Mouse (Mus musculus): ENCODE results near the gene Hcn4.

The Hcn4 gene

DNA sequence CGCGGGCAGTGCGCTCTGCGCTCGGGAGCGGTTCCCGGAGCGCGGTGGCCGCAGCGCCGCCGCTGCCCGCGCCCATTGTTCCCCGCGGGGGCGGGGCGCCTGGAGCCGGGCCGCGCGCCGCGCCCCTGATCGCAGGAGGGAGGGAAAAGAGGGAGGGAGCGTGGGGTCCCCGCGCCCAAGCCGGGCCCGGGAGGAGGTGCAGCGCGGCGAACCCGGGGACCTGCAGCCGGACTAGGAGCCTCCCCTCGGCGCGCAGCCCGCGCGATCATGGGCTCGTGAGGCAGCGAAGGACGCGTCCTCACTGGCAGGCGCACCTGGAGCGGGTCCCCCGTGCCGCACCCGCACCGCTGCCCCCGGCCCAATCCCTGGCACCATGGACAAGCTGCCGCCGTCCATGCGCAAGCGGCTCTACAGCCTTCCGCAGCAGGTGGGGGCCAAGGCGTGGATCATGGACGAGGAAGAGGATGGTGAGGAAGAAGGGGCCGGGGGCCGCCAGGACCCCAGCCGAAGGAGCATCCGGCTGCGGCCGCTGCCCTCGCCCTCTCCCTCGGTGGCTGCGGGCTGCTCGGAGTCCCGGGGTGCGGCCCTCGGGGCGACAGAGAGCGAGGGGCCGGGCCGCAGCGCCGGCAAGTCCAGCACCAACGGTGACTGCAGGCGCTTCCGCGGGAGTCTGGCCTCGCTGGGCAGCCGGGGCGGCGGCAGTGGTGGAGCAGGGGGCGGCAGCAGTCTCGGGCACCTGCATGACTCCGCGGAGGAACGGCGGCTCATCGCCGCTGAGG is at the start of gene Hcn4:
Gene Hcn4 (plus strand): TSS at position 274 of the 779 bp plus-strand sequence.
- DNase-seq: peak in 1 of 2 experiments; percentile 12

DNA sequence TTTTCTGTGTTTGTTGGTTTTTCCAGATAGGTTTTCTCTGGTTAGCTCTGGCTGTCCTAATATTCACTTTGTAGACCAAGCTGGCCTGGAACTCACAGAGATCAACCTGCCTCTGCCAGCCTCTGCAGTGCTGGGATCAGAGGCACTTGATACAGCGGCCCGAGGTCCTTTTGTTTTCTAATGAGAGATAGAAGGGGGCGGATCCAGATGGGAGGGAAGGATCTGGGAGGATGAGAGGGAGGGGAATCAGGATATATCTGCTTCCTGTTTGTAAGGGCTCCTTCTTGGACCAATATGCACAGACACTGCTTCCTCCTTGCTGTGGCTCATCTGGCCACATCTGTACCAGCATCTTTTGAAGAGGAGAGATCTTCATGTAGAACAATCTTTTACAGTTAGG is 48.5 kb upstream of the Hcn4 start:
- no peak for DNase-seq

DNA sequence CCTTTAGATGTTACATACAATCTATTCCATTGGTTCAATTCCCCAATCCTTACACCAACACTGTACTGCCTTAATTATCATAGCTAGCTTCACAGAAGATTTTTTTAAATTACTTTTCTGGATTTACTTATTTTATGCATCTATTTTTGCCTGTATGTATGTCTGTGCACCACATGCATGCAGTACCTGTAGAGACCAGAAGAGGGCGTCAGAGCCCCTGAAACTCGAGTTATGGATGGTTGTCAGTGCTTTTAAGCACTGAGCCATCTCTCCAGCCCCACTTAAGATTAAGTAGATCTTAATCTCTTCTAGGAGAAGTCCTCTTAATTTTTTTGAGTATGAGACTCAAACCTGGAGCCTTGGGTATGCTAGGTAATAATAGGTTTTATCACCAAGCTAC is 47.8 kb upstream of the Hcn4 start:
- peak in 1 of 2 experiments; percentile 16 for DNase-seq

DNA sequence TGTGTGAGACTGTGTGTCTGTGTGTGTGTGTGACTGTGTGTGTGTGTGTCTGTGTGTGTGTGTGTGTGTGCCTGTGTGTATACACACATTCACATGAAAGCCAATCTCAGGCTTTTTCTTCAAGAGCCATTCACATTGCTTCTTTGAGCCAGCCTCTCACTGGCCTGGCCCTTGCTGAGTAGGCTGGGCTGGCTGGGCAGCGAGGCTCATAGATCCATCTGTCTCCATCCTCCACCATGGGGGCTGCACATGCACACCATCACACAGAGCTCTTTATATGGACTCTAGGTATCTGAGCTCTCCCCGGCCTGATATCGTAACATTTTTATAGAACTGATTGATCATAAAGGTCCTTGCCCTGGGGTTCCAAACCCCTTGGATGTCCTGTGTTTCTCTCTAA is 33.7 kb upstream of the Hcn4 start:
- no peak for DNase-seq

DNA sequence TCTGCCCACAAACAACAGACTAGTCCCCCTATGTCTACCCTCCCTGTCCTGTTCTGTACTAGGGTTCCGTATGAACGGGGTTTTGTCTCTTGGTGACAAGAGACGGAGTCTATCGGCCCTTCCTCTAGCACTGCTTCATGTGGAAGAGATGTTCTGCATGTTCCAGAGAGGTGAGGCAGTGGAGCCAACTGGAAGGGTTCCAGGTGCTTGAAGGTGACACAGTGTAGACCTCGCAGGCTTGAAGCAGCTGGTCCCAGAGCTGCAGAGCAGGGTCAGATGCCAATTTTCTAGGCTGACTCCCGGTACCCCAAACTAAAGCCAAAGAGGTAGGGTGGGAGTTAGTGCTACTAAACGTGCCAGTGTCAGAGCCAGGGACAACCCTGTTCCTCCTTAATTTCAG is 25.1 kb upstream of the Hcn4 start:
- no peak for DNase-seq

DNA sequence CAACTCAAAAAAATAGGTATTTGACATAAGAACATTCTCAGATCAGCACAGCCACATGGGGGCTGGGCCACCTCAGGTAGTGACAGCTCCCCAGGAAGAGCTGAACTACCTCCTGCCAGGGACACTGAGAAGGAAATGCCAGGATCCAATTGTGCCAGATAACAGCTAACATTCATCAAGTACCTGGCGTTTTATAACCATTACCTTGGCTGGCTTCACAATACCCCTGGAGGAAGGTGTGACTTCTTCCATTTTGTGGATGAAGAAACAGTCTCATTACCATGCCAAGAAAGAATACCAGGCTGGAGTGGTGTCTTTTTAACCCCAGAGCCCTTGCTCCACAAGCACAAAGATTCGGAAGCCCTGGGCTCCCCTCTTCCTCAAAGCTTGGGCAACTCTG is 21.8 kb upstream of the Hcn4 start:
- no peak for DNase-seq

DNA sequence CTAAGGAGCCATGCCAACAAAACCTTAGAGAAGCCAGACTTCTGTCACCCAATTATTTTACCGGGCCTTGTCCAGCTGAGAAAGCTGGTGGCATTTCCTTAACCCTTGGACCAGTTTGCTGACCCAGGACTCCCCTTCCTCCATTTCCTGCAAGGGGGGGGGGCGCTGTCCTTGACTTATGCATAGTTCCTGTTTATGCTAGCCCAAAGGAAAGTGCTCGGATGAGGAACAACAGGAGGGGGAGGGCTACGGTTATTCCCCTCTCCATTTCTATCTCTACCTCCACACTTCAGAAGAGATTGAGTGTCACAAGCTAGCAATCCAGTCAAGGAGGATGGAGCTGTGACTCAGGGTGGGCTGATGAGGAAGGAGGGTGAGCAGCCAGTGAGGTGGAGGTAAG is 20.9 kb upstream of the Hcn4 start:
- peak; percentile 8 to 30 for DNase-seq

DNA sequence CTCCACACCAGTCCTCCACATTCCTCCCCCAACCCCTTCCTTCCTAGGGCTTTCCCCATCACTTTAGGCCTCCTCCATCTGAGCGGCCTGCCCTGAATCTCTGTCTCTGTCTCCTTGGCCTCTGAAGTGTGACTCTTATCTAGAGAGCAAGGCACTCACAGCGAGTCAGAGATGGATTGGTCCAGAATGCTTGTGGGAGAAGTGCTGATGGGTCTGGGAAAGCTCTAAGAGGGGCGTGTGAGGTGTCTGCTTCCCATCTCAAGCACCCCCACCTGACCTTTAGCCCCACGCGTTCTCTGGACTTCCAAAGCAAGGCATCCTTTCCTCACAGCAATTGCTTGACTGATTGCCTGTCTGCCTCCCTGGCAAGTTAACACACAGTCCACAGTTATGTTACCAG is 20.4 kb upstream of the Hcn4 start:
- DNase-seq: no peak

DNA sequence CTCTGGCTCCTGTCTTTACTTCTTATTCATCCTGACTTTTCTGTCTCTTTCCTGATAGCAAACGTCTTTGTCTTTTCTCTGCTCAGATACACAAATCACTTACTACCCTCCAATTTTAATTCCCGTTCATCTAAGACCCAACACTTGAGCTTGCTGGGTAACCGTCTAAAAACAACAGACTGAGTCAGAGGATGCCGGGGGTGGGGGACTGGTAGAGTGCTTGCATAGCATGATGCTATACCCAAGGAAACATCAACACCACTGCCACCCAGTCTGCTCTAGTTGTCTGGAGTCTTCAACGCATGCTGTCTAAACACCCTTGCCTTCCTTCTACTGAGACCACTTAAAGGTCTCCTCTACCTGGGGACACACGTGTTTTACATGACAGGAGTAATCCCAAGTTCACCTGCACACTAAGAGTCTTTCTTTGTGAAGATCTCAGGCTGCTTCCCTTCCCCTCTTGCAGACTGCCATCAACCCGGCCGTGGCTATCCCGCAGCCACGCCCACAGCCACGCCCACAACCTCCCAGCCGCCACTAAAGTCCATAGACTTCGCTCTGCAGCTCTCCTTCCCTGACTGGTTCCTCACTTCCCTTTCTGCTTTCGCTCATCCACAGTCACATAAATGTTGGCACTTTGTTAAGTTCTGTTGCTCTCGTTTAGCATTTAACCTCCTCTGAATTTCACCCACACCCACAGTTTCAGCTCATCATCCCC is 17.5 kb upstream of the Hcn4 start:
- DNase-seq: peak; percentile 65 to 91

DNA sequence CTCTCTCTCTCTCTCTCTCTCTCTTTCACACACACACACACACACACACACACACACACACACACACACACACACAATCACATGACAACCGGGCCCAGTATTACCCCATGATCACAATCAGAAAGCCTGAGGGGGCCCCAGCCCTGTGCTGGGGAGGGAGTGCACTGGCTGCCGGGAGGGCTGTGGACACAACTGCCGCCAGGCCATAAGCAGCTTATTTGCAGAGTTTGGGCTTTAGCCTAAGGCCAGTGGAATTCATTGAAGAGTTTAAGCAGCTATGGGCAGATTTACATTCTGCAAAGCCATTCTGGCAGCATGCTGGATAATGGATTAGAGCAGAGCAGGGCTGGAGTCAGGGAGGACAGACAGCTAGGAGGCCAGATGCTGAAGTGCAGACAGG is 12.0 kb upstream of the Hcn4 start:
- DNase-seq: no peak

DNA sequence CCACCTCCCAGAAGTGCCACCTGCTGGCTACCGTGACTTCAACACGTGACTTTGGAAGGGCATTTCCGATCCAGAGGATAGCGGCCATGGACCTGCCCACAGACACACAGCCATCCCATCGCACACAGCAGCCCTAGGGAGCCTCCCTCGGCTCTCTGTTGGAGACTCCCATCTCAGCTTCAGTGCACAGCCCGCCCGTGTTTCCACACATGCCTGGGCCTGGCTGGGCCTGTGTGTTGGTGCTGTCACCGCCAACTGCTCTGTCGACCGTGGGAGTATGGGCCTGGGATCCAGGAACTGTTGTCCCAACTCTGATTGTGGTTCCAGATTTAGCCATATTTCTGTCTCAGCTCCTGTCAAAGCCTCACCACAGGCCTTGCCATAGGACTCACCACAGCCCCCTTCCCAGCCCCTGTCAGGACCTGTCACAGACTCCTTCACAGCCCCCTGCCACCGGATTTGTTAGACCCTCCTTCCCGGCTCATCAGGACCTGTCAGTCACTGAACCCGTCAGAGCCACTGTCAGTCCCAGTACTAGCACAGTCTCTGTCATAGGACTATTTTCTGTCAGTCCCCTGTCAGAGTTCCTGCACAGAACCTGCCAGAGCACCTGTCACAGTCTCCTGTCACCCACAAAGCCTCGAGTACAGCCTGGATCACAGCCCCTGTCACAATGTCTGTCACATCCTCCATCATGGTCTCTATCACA is 7.5 kb upstream of the Hcn4 start:
- DNase-seq: no peak

DNA sequence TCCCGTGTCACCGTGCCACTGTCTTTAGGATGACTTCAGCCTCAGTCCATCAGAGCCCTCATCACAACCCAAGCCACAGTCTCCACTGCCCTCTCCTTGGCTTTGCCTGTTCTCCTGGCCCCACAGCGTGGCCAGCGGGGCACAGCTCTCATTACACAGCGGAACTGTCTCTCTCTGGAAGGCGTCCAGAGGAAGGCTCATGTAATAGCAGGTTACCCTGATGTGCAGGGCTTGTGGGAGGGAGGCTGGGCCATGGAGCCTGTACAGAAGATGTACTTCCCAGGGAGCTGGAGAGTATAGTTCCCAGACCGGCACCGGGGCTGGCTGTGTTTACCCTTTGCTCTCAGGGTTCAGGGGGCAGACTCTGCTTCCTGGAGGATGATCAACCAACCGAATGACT is 6.8 kb upstream of the Hcn4 start:
- no peak for DNase-seq

DNA sequence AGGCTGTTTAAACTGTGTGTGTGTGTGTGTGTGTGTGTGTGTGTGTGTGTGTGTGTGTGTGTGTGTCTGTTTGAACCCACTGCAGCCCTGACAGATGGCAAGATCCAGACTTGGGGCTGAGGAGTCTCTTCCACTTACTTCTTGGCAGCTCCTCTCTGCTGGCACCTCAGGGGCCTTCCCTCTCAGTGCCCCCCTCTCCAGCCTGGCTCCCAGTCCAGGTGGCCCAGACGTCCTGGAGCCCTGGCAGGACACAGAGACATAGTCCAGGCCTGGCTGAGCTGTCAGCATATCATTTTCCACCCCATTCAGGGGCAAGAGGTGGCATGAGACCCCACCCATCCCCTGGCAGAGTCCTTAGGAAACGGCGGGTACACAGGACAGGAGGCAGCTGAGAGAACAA is 5.5 kb upstream of the Hcn4 start:
- DNase-seq: no peak

DNA sequence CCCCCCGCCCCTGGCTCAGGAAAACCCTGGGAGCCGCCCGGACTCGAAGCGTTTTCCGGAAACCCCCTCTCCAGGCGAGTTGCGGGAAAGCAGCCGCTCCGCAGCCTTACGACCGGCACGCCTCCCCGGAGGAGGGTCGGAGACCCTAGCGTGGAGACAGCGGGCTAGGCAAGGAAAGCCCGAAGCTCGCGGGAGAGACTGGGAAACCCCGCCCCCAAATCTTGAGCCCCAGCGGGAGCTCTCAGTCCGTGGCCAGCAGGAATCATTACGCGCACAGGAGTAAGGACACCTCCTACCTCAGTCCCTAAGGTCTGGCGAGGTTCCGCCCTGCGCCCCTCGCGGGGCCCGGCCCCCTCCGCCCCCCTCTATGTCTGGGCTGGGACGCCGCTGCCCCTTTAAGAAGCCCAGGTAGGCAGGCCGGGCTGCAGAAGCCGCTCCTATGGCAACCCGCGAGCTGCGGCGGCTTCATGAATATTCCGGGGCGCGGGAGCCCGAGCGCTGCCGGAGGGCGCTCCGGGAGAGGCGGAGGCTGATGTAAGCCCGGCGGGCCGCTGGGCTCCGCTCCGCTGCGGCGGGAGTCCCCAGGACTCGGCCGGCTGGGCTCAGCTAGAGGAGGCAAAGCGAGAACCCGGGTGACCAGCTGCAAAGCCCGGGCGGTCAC is 651 bp upstream of the Hcn4 start:
- DNase-seq: peak; percentile 50 to 70

DNA sequence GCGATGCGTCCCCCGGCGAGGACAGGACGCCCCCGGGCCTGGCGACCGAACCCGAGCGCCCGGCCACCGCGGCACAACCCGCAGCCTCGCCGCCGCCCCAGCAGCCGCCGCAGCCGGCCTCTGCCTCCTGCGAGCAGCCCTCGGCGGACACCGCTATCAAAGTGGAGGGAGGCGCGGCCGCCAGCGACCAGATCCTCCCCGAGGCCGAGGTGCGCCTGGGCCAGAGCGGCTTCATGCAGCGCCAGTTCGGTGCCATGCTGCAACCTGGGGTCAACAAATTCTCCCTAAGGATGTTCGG is 655 bp downstream of the Hcn4 start:
- DNase-seq: peak in 1 of 2 experiments; percentile 11

DNA sequence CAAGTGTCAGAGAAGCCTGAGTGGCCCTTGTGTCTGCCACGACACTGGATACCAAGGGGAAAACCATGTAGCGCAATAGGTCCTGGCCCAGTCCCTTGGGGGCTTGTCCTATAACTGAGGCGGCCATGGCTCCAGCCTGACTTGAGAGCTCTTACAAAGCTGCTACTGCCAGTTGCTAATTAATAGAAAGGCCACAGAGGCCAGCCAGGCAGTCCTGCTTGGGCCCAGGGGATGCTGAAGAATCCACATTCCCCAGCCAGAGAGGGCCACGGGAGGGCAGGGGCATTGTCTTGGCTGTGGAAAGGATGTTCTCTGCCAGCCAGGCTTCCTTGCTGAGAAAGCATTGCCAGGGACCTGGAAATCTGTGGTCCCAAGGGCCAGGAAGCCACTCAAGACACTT is 6.4 kb downstream of the Hcn4 start:
- peak in 1 of 2 experiments; percentile 3 for DNase-seq

DNA sequence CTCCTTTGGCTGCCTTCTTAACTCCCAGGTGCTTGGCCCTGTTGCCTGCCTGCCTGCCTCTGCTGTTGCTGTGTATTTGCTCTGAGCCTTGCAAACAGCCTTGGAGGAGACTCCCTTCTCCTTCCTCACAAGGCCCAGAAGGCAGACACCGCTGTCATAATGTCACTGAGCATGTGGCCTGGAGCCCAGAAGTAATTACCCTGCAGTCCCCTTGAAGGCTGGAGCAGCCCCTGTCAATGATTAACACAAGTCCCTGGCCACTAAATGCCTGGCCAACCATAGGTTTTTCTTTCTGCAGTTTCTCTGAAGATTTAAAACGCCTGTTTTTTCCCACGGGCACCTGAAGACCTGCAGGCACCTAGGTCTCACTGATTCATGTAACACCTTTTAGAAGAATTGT is 9.7 kb downstream of the Hcn4 start:
- peak; percentile 63 to 67 for DNase-seq

DNA sequence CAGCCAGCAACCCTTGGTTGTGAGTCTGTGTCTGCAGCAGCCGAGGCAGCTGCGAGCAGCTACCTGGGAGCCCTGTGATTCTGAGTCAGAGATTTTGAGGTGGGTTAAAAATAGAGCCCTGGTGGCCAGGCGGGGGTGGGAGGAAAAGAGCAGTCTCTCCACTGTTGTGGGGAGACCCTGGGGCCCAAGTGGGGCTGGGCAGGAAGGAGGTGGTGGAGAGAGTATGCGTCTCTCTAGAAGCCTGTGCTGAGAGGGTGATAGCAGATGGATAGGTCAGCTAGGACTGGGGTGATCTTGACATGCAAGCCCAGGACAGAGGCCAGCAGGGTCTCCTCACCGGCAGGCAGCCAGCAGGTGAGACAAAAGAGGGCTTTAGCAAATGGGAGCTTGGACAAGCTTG is 14.0 kb downstream of the Hcn4 start:
- no peak for DNase-seq

DNA sequence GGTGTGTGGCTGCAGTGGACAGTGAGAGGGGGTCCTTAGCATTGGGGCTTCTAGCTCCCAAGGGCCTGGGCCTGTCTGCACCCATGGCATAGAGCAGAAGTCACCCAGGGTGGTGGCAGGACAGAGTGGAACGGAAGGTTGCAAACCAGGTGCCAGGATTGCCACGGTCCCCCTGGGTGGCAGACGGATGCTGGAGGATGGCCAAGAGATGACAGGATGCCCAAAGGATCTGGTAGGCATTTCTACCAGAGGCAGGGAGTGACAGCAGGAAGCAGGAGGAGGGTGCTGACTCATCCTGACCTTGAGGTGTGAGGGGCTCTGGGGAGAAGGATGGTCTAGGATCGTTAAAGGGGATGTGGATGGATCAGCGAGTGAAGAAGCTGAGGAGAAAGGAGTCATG is 15.3 kb downstream of the Hcn4 start:
- no peak for DNase-seq

DNA sequence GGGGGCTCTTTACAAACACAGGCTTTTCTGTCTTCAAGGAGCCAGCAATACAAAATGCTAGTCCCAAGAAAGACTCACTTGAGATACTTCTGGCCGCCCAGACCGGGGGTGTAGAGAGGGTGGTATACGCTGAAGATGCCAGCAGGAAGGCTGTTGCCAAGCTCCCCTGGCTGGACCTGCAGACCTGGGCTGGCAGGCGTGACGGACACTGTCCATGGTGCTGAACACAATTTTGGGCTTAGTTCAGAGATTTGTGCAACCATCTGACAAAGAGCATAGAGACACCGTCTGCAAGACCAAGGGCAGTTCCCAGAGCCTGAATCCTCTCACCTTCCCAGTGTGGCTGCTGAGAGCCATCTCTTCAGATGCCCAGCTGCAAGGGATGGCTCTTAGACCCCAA is 18.4 kb downstream of the Hcn4 start:
- peak; percentile 62 to 86 for DNase-seq

DNA sequence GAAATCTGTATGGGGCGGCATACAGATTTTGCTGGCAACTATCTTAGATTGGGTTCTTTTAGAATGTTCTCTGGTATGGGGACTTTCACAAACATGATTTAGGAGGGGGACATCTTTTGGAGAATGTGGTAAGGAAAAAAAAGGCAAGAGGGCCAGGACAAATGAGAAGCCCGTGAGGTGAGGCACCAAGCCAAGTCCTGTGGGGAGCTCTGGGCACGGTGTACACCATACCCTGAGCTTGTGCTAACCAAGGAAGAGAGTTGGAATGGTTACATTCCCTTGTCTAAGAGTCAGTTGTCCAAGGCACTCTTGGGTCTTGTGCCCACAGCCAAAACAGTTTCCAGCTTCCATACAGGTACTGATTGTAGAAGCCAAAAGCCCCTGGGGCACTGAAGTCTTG is 21.4 kb downstream of the Hcn4 start:
- no peak for DNase-seq

DNA sequence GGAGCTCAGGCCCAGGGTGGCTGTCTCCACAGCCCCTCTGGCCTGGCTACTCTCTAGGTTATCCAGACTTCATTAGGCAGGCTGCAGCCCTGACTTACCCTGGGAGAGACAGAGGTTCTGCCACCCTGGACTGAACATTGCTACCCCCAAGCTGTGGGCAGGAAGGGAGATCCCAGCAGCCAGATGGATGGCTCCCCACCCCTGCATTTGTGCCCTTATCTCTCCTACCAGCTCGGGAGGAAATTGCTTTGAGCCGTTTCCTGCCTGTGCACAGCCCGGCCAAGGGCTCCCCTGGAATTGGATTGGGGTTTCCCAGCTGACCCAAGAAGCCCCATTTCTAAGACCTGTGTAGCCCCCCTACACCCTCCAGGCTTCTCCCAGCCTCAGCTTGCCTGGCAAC is 23.8 kb downstream of the Hcn4 start:
- DNase-seq: no peak

DNA sequence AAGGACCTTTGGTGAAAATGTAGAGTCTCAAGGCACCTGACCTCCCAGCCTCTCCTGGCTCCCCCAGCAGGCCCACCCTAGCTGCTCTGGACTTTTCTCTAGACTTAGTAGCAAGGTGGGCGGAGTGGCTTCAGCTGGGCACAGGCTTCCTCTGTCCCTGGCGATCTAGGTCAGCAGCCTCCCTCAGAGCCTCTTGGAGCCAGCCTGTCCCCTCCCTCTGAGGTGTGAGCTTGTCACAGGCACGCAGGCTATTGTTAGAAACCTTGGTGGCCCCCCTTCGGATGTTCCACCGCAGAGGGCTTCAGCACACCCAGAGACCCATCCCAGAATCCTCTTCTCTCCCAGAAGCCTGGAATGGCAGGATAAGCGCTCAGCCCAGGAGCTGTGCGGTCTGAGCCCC is 24.5 kb downstream of the Hcn4 start:
- DNase-seq: no peak

All from kidney, postnatal 36 days (tissue).